Mouse (Mus musculus) retina, postnatal 7 days (tissue): ENCODE data around the gene Ing5.
"Not testable (repeated sequence)": the region's sequence is repeated elsewhere in the genome, so short reads cannot be mapped to it uniquely, and the experiment has no call there.

Experiments
- DNase-seq: peaks from one replicate; pipeline ENCODE4 v3.0.0-alpha.2; 2012; ENCODE audit warnings: low read depth, low spot score

Gene Ing5

GRCm38 (mm10) chr1:93810011-93810410 is 6.2 kb downstream of the Ing5 start:
- DNase-seq, result no peak

- no peak for DNase-seq
Observed at GRCm38 (mm10) chr1:93811495-93812039, 7.8 kb downstream of the Ing5 start.

- no peak for DNase-seq
Observed at GRCm38 (mm10) chr1:93817823-93818532, 14.2 kb downstream of the Ing5 start.

- no peak for DNase-seq
Observed at GRCm38 (mm10) chr1:93818722-93819121, 15.0 kb downstream of the Ing5 start.

DNA sequence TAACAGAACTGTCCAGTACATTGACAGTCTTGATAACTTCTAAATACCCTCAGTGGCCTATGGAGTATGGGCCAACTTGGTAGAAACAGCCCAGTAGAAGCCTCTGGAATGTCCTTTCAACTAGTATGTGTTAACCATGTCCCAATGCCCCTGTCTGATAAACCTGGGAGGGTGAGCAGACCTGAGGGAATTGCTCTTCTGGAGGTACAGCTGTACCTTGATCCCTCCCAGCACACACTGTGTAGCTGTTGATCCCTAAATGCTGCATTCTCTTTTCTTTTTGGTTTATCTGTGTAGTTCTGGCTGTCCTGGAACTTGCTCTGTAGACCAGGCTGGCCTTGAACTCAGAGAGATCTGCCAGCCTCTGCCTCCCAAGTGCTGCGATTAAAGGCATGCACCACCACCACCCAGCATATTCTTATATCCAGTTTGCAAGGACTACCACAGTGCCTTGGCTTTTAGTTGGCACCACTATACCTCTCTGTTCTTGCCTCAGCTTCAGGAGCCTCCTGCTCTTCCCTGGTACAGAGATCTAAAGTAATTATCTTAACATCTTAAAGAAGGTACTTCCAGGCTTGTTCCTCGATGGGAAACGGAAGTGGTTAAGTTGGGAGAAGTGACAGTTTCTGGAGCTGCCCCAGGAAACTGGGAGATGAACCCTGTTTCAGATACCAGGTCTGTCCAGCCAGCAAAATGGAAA is 20.2 kb downstream of the Ing5 start:
- DNase-seq, result no peak

DNA sequence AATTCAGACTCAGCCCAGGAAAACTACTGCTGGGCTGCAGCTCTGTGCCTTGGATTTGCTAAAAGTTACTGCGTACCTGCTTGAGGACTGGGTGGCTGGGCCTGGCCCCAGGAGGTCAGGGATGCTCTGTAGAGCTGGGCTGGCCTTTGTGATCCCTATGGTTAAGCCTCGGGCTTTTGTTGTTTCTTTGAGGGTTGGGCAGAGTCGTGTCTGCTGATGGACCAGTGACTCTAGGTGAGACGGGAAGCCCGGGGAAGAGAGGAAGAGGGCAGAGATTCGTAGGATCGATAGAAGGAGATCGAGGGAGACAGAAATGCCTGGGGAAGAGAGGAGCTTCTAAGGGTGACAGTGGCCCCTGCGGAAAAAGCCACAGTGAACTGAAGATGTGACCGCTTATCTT is 20.8 kb downstream of the Ing5 start, which contains the start of gene D2hgdh:
D2hgdh (plus strand) TSS at position 301 of the 400 bp plus-strand sequence.
- no peak for DNase-seq

GRCm38 (mm10) chr1:93825105-93825674 is 21.4 kb downstream of the Ing5 start:
- peak; percentile 90 for DNase-seq

- no peak for DNase-seq
Observed at GRCm38 (mm10) chr1:93825771-93826539, 22.2 kb downstream of the Ing5 start.

DNA sequence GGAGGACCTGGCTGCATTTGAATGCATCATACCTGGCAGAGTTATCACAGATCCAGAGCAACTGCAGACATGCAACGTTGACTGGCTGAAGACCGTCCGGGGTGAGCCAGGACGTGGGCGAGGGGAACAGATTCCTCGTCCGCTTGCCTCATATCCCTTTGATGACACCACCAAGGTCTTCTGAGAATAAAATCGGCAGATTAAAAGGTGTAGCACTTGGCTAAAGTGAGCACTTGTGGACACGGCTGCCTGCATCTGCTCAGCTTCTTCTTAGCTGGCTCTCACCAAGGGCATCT is 22.7 kb downstream of the Ing5 start:
- DNase-seq, result no peak

- DNase-seq, result not testable (repeated sequence)
Observed at GRCm38 (mm10) chr1:93832754-93833360, 29.1 kb downstream of the Ing5 start.

- DNase-seq, result no peak
Observed at GRCm38 (mm10) chr1:93834671-93835150, 30.9 kb downstream of the Ing5 start.

GRCm38 (mm10) chr1:93835211-93835610 is 31.4 kb downstream of the Ing5 start:
- DNase-seq, result no peak

- DNase-seq, result no peak
Observed at GRCm38 (mm10) chr1:93835876-93836531, 32.2 kb downstream of the Ing5 start.

DNA sequence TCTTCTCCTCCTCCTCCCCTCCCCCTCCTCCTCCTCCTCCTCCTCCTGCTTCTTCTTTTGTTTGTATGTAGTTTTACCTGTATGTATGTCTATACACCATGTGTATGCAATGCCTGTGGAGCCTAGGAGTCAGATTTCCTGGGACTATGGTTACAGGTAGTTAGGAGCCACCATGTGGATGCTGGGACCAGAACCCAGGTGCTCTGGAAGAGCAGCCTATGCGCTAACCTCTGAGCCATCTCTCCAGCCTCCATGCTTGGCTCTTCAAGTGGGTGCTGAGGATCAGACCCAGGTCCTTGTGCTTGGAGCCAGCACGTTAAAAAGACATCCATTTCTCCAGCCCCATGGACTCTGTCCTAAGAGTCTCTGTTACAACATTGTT is 32.8 kb downstream of the Ing5 start:
- DNase-seq, result no peak

- no peak for DNase-seq
Observed at GRCm38 (mm10) chr1:93837335-93837734, 33.6 kb downstream of the Ing5 start.

DNA sequence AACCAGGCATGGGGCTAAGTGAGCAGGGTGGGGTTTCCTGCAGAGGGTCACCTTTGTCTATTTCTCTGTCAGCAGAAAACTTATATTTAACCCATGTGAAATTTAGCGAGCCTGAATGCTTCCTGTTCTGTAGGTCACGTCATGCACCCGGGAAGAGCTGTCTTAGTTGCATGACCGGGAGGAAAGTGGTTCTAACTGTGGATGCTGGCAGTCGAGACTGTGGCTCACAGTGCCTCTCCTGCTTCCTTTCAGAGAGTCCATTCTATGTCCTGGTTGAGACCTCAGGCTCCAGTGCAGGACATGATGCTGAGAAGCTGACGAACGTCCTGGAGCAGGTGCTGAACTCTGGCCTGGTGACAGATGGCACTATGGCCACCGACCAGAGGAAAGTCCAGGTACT is 34.8 kb downstream of the Ing5 start:
- not testable (repeated sequence) for DNase-seq

DNA sequence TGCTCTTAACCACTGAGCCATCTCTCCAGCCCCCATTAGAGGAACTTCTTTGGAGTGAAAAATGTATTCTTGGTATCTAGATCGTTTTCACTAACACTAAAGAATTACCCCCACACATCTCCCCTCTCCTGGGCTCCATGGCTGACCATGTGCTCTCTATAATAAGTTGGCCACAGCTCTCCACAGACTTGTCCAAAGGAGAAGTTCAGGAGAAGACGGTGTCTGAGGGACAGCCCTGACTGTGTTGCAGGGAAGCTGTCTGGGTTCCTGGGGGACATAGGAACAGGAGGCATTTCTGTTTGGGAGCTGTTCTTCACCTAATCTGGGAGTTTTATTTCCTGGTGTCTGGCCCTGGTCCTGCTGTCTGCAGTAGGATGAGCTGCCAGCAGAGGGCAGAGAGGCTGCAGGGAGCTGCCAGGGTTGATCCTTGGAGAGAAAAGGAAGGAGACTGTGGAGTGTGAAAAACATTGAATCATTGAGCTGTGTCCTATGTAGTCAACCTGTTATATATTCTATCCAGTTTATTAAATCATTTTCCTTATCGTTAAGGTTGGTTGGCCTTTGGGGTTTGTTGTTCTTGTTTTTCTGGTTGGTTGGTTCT is 42.1 kb downstream of the Ing5 start:
- DNase-seq, result not testable (repeated sequence)

- DNase-seq, result not testable (repeated sequence)
Observed at GRCm38 (mm10) chr1:93855790-93856189, 52.0 kb downstream of the Ing5 start.

DNA sequence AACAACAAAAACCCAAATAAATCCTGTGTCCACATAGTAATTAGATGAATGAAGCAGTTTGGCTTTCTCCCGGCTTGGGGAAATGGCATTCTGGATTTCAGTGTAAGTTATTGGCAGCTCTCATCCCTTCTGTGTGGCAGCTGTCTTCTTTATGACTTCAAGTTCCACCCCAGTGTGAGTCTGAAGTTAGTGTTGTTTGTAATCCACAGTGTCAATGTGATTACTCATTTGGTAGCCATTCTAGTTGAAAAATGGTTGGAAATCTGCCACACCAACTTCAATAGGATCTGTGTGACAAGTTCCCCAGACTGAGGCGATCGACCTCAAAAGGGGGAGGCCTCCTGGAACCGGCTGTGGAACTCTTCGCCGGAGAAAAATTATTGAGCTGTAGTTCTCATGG is 53.6 kb downstream of the Ing5 start:
- DNase-seq, result no peak

GRCm38 (mm10) chr1:93857991-93858390 is 54.2 kb downstream of the Ing5 start:
- DNase-seq, result no peak
